In the genomic region with DNA sequence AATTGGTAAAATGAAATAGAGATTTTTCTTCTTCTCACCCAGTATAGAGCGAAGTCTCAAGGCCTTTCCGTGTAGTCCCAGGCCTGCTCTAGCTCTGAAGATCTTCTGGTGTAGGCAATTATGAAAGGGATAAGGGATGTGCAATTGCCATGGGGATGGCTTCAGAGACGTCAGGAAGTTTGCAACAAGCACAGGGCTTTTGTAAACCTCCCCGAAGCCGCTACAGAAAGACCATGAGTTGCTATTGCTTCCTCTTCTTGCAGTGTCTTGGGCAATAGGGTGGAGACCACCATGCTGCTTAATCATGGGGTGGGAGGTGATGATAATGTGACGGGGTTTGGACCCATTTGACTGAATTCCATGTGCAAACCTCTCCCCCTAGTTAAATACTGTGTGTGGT, we compare ENCODE assay signal across 24 mouse cellular contexts.
"Had no signal": no experiment of that assay in that cellular context is flagged by ENCODE, and none has a peak within 500 bp of the region (broad histone marks: within the 10 kb centered on the region; RNA-seq: fewer than 3 reads in every experiment).

No protein-coding gene starts in this region.

- H3K4me2 ChIP-seq: heart, embryonic 12.5 days; hindbrain, embryonic 12.5 days; hindbrain, embryonic 14.5 days; intestine, embryonic 15.5 days; limb, embryonic 13.5 days; limb, embryonic 15.5 days had no signal

- H3K9ac ChIP-seq: heart, embryonic 12.5 days; hindbrain, embryonic 12.5 days; hindbrain, embryonic 14.5 days; intestine, embryonic 15.5 days; limb, embryonic 13.5 days; limb, embryonic 15.5 days had no signal

- ATAC-seq: hindbrain, embryonic 16.5 days; inflammation-experienced regulatory T-cells, adult 6 months; intestine, embryonic 15.5 days; intestine, postnatal 0 days had no signal

- H3K9me3 ChIP-seq: heart, embryonic 10.5 days; heart, embryonic 12.5 days; hindbrain, embryonic 10.5 days; hindbrain, embryonic 12.5 days; intestine, embryonic 15.5 days; limb, embryonic 13.5 days; limb, embryonic 15.5 days had no signal

- DNase-seq: gastrocnemius, postnatal 14 days; gastrocnemius, postnatal 36 days; heart, adult 18-20 months; heart, postnatal 10 days; heart, postnatal 4 days; kidney, adult 18-20 months; kidney, adult 8-10 months; kidney, postnatal 10 days; kidney, postnatal 25 days; kidney, postnatal 4 days; left cerebral cortex, postnatal 4 days had no signal

- H3K36me3 ChIP-seq: heart, embryonic 10.5 days; heart, embryonic 12.5 days; hindbrain, embryonic 10.5 days; hindbrain, embryonic 12.5 days; intestine, embryonic 15.5 days; limb, embryonic 13.5 days; limb, embryonic 15.5 days had no signal

- H3K27ac ChIP-seq: heart, embryonic 10.5 days; hindbrain, embryonic 10.5 days; hindbrain, embryonic 12.5 days; hindbrain, embryonic 14.5 days; intestine, embryonic 15.5 days; layer of hippocampus, adult 2 months; left cerebral cortex, adult 2 months; limb, embryonic 13.5 days; limb, embryonic 15.5 days had no signal

- H3K27me3 ChIP-seq: heart, embryonic 12.5 days; hindbrain, embryonic 12.5 days; intestine, embryonic 15.5 days; limb, embryonic 13.5 days; limb, embryonic 15.5 days had no signal

- H3K4me1 ChIP-seq: heart, embryonic 10.5 days; heart, embryonic 12.5 days; hindbrain, embryonic 10.5 days; hindbrain, embryonic 12.5 days; intestine, embryonic 15.5 days; limb, embryonic 13.5 days; limb, embryonic 15.5 days had no signal

- H3K4me3 ChIP-seq: heart, embryonic 10.5 days; heart, embryonic 12.5 days; hindbrain, embryonic 10.5 days; hindbrain, embryonic 12.5 days; intestine, embryonic 15.5 days; layer of hippocampus, adult 2 months; left cerebral cortex, adult 2 months; limb, embryonic 13.5 days; limb, embryonic 15.5 days had no signal
